Mouse (Mus musculus) megakaryocyte, embryonic 14.5 days (primary cell): ENCODE measurements around the gene G3bp1.

Source experiments
- FLI1 ChIP-seq: IDR thresholded peaks from 2 replicates; pipeline ENCODE4 v1.6.1; 2012; ENCODE audit warnings: low read length, inconsistent platforms, mixed read lengths
- GATA1 ChIP-seq: IDR thresholded peaks from 3 replicates; pipeline ENCODE4 v1.6.1; 2012; ENCODE audit warnings: mixed read lengths, low read length, inconsistent platforms, borderline replicate concordance

GRCm38 (mm10) chr11:55460559-55461018 is 8.9 kb upstream of the G3bp1 start:
- TF ChIP-seq GATA1, result no peak
- TF ChIP-seq FLI1, result no peak
